Mouse (Mus musculus) T-cell, adult 2 months (primary cell): ENCODE measurements around the gene Mest.

Source experiments
- DNase-seq: peaks from one replicate; pipeline ENCODE4 v3.0.0; 2022; ENCODE audit warnings: low spot score

Gene Mest

GRCm38 (mm10) chr6:30738464-30739006, 15.2 kb downstream of the Mest start:
- DNase-seq = no peak

- no peak for DNase-seq
Observed at GRCm38 (mm10) chr6:30739177-30739747, 15.9 kb downstream of the Mest start.

- no peak for DNase-seq
Observed at GRCm38 (mm10) chr6:30744846-30745245, 21.5 kb downstream of the Mest start.

GRCm38 (mm10) chr6:30745591-30745990, 22.2 kb downstream of the Mest start:
- no peak for DNase-seq

DNA sequence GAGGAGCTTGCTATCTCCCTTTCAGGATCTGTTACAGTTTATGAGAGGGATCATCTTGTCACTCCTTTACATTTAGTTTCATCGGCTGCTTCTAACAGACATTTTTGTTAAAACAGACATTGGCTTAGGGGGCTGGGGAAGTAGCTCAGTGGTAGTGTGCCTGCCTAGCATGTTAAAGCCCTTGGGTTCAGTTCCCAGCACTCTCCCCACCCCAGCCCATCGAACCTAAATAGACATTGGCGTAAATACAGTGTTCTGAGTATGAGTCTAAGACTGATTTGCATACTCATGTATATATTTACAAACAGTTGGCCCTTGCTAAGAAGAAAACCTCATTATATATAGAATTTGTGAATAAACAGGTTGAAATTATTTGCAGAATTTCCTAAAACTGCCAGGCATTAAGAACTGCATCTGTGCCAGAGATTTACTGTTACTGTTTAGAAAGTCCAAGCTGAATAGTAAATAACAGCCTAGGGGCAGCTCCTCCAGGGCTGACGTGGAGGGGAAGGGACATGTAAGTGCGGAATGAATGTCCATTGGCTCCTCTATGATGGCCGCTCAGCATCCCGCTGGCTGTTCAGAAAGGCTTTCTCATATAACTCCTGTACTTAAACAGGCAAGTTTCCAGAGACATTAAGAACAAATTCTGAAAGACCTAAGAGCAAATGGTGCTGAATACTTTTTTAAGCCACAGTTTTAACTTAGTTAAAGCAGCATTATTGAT, 24.4 kb downstream of the Mest start:
- DNase-seq = no peak

DNA sequence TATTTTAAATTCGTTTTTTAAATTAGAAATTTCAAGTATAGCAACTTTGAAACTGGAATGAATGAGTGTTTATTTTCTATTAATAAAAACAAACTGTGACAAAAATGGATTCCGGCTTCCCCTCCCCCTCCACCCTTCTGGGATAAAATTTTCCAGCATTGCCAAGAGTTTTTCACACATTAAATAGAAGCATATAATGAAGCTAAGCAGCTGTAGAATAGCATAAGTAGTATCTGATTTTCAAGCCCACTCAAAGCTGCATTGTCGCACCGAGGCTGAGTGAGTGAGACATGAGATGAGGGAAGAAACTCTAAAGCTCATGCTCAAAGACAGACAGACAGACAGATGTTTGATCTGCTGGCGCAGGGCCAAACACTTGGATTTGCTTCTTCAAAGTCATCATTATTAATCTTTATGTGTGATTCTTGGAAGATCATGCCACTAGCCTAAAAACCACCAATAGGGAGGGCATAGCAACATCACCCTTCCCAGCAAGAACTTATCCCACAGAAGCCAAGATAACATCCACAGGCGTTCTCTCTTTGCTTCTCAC, 25.1 kb downstream of the Mest start:
- no peak for DNase-seq

- DNase-seq = no peak
Observed at GRCm38 (mm10) chr6:30749042-30749689, 25.8 kb downstream of the Mest start.

DNA sequence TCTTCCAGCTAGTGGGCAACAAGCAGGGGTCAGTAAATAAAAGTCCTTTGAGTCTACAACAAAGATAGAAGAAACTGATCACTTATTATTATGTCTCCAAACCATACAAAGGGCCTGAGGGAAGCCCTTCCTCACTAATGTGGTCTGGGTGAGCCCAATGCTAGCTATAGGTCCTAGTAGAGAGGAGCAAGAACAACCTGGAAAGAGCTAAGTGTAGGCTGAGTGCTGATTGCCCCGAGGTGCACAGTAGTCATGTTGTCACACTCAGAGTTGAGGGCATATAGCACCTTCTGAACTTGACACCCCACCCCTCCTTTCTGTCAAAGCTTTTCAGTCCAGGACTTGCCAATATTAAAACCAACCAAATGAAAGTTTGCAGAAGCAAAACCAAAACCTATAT, 26.5 kb downstream of the Mest start:
- no peak for DNase-seq

DNA sequence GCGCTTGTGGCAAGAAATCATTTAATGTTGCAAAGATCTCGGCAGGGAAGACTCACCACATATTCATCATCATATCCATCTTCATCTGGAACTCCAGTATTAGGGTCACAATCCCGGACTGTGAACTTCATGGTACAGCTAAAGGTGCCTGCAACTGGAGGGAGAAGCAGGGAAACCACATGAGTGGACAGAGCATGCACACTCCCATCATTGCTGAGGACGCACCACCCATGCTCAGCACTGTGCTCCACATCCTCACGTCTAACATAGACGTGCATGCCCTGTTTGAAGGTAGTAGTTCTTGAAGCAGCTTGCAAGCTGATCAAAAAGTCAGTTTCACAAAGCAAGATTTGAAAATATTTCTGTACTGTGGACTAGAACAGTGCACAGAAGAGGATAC, 27.1 kb downstream of the Mest start:
- DNase-seq = no peak

GRCm38 (mm10) chr6:30751209-30751608, 27.9 kb downstream of the Mest start:
- no peak for DNase-seq
